Mouse (Mus musculus) kidney, postnatal 4 days (tissue): ENCODE results near the gene Hax1.

ENCODE experiments used
- DNase-seq, 2 experiments: peaks; one replicate each; pipeline ENCODE4 v3.0.0; 2021; ENCODE audit warnings: mixed read lengths in 2 of 2

Hax1 gene

DNA sequence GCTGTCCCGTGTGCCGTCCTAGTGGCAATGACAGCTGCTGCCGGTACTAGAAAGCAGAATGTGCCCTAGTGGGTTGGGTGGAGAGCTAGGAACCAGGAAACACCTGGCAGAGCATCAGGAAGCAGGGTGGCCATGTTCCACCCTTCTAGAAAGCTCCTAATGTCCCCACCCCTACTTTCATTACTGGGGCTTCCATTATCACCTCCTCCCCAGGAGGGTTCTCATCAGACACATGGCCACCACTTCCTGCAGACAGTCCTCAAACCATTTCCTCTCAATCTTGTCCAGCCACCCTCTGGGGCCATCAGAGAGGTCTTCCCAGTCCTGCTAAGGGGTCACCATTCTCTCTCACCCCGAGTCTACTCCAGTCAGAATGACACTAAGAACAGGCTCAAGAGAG lies 37.1 kb downstream of the Hax1 start:
- no peak for DNase-seq

GRCm38 (mm10) chr3:89960469-89960868 lies 38.1 kb downstream of the Hax1 start:
- peak; percentile 95 to 97 for DNase-seq

- no peak for DNase-seq
Measured at GRCm38 (mm10) chr3:89959435-89959834, 39.1 kb downstream of the Hax1 start.

GRCm38 (mm10) chr3:89957880-89958279 lies 40.7 kb downstream of the Hax1 start:
- DNase-seq = no peak

GRCm38 (mm10) chr3:89956177-89956971 lies 42.2 kb downstream of the Hax1 start:
- no peak for DNase-seq

GRCm38 (mm10) chr3:89953420-89953819 lies 45.2 kb downstream of the Hax1 start:
- DNase-seq = peak; percentile 85 to 87

GRCm38 (mm10) chr3:89948655-89949054 lies 49.9 kb downstream of the Hax1 start:
- DNase-seq = no peak

DNA sequence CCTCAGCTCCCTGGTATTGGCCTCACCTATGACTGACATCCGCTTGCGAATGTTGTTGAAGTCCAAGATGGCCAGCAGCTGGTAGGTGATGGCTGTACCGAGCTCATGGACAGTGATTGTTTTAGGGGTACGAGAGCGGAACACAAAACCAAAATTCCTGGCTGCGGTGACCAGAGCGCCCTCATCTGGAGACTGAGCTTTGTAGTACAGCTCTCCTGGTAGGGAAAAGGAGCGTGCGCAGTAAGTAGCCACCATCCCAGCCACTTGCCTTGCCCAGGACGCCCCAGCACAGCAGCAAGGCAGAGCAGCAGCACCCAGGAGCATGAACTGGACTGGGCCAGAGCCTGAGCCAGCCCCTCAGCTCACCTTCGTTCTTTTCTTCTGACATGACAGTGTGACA lies 50.6 kb downstream of the Hax1 start:
- DNase-seq = no peak
